Mouse (Mus musculus) right cerebral cortex, postnatal 25 days (tissue): ENCODE measurements around the gene Riok1.

Source experiments
- DNase-seq: peaks from one replicate; pipeline ENCODE4 v3.0.0; 2022

Gene Riok1

DNA sequence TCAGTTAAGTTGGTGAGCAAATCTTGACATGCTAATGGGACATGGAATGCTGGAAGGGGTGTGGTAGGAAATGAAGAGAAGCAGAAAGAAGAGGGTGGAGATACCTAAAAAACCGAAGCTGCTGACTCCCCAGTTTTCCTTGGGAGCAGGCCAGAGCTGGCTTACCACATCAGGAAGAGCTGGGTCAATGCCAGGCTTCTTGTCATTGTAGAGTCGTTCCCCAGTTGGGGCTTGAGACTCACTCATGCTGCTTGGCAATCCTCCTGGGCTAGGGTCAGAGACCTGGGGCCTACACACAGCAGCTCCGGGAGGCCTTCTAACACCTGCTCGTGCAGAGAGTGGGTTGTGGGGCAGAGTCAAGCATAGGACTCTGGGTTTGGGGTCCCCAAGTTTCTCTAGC, 34.1 kb downstream of the Riok1 start:
- DNase-seq: no peak

- DNase-seq: no peak
Observed at GRCm38 (mm10) chr13:38073374-38074307, 36.8 kb downstream of the Riok1 start.

- DNase-seq: no peak
Observed at GRCm38 (mm10) chr13:38074404-38074803, 37.6 kb downstream of the Riok1 start.

GRCm38 (mm10) chr13:38077113-38077512, 40.3 kb downstream of the Riok1 start:
- DNase-seq: no peak

GRCm38 (mm10) chr13:38078836-38079235, 42.0 kb downstream of the Riok1 start:
- no peak for DNase-seq

DNA sequence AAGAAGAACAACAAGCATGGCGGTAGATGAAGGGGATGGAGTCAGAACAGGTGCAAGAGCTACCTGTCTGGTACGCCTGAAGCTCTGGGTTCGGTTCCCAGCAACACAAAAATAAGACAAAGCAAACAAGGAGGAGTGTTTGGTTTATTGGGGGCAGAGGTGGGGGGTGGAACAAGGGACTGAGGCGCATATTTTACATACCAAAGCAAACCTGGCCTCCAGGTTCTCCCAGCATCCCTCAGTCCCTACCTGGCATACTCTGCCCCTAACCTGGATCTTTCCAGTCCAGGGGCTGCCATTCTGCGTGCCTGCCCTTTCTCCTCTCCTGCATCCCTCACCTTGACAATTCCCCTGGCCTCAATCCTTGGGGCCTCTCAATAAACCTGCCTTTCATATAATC, 42.6 kb downstream of the Riok1 start:
- DNase-seq: no peak

- DNase-seq: no peak
Observed at GRCm38 (mm10) chr13:38080014-38080413, 43.2 kb downstream of the Riok1 start.

GRCm38 (mm10) chr13:38080725-38081124, 43.9 kb downstream of the Riok1 start:
- DNase-seq: no peak

DNA sequence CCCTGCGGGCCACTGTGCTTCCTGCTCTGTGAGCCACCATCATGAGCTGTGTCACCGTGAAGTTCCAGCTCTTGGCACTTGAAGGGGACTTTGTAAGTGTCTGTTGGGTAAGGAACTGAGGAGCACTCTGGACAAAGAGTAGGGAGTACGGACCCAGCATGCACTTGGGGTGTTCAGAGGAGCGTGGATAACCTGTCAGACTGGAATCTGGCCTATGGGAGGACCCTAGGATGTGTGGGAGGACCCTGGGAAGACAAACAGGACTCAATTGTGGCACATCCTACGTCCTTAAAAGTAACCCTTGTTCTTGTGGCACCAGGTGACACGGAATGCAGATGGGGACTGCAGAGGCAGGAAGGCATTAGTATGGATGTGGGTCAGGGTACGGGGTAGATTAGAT, 44.4 kb downstream of the Riok1 start:
- no peak for DNase-seq

GRCm38 (mm10) chr13:38086711-38087110, 49.9 kb downstream of the Riok1 start:
- DNase-seq: no peak

GRCm38 (mm10) chr13:38088008-38088407, 51.2 kb downstream of the Riok1 start:
- no peak for DNase-seq

- no peak for DNase-seq
Observed at GRCm38 (mm10) chr13:38089449-38089848, 52.7 kb downstream of the Riok1 start.

DNA sequence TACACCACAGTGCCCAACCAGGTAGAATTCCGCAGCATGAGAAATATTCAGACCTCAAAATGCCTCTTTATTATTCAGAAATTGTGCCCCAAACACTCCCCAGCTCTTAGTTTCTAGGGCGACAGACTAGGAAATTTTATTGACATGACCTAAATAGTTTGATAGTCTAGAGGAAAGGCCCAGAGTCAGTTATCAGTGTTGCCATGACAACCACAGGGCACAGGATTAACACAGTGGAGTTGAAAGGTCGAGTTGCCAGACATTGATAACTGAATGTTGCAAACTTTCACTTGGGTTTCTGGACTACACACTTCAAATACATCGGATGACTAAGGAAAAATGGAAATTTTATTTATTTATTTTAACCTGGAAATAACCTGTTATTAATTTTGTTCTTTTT, 53.1 kb downstream of the Riok1 start:
- DNase-seq: no peak

GRCm38 (mm10) chr13:38096207-38096606, 59.4 kb downstream of the Riok1 start:
- DNase-seq: no peak

DNA sequence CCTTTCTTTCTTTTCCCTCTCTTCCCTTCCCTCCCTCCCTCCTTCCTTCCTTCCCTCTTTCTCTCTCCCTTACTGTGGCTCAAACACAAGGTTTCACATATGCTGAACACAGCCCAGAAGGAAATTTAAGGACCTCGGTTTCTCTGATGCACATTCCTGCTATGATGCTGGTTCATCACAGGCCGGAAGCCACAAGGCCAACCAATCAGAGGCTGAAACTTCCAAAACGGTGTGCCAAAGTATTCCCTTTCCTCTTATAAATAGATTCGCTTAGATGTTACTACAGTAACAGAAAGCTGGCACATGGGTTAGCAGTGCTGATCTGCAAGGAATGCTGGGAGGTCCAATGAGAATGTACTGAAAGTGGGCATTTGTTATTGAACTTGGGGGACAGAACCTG, 66.6 kb downstream of the Riok1 start:
- no peak for DNase-seq

- DNase-seq: no peak
Observed at GRCm38 (mm10) chr13:38104501-38104900, 67.7 kb downstream of the Riok1 start.

- no peak for DNase-seq
Observed at GRCm38 (mm10) chr13:38109081-38109480, 72.3 kb downstream of the Riok1 start.
